Mouse (Mus musculus): ENCODE results near the gene Ddx43.

The Ddx43 gene

GRCm38 (mm10) chr9:78374397-78374796 is 21.2 kb upstream of the Ddx43 start:
- DNase-seq, result no peak

GRCm38 (mm10) chr9:78374885-78375389 is 20.6 kb upstream of the Ddx43 start:
- no peak for DNase-seq

- no peak for DNase-seq
These were observed 20.1 kb upstream of the Ddx43 start for GRCm38 (mm10) chr9:78375486-78375885.

GRCm38 (mm10) chr9:78377546-78377945 is 18.0 kb upstream of the Ddx43 start:
- no peak for DNase-seq

GRCm38 (mm10) chr9:78378113-78378785 is 17.3 kb upstream of the Ddx43 start, which contains the start of gene Ooep:
Ooep (minus strand) TSS chr9:78378725.
- DNase-seq, result no peak

GRCm38 (mm10) chr9:78385893-78386292 is 9.7 kb upstream of the Ddx43 start:
- DNase-seq, result no peak

GRCm38 (mm10) chr9:78386947-78387346 is 8.6 kb upstream of the Ddx43 start:
- no peak for DNase-seq

- DNase-seq, result peak; percentile 82
These were observed 5.6 kb upstream of the Ddx43 start for GRCm38 (mm10) chr9:78389981-78390380.

- DNase-seq, result peak; percentile 28
These were observed 1.8 kb upstream of the Ddx43 start for GRCm38 (mm10) chr9:78393741-78394140.

GRCm38 (mm10) chr9:78394602-78395001 is 975 bp upstream of the Ddx43 start:
- DNase-seq, result peak; percentile 62

- DNase-seq, result no peak
These were observed 340 bp upstream of the Ddx43 start for GRCm38 (mm10) chr9:78395244-78395629.

GRCm38 (mm10) chr9:78396517-78396916 is 940 bp downstream of the Ddx43 start:
- DNase-seq, result no peak

- DNase-seq, result peak; percentile 31
These were observed 5.0 kb downstream of the Ddx43 start for GRCm38 (mm10) chr9:78400570-78400969.

- DNase-seq, result peak; percentile 17
These were observed 6.0 kb downstream of the Ddx43 start for GRCm38 (mm10) chr9:78401596-78401995.

GRCm38 (mm10) chr9:78427362-78427781 is 31.8 kb downstream of the Ddx43 start:
- DNase-seq, result peak; percentile 61

- DNase-seq, result peak; percentile 93
These were observed 32.6 kb downstream of the Ddx43 start for GRCm38 (mm10) chr9:78428185-78428584.

GRCm38 (mm10) chr9:78428870-78429432 is 33.4 kb downstream of the Ddx43 start:
- DNase-seq, result peak; percentile 80

- DNase-seq, result peak; percentile 62
These were observed 34.0 kb downstream of the Ddx43 start for GRCm38 (mm10) chr9:78429551-78429950.

GRCm38 (mm10) chr9:78430486-78430885 is 34.9 kb downstream of the Ddx43 start:
- DNase-seq, result no peak

GRCm38 (mm10) chr9:78432471-78432870 is 36.9 kb downstream of the Ddx43 start:
- no peak for DNase-seq

- DNase-seq, result no peak
These were observed 43.8 kb downstream of the Ddx43 start for GRCm38 (mm10) chr9:78439426-78439825.

- DNase-seq, result no peak
These were observed 46.6 kb downstream of the Ddx43 start for GRCm38 (mm10) chr9:78442237-78442578.

- DNase-seq, result peak; percentile 99
These were observed 47.2 kb downstream of the Ddx43 start, which contains the start of gene Cgas for GRCm38 (mm10) chr9:78442579-78443392. Cgas (minus strand) TSS chr9:78443237.

GRCm38 (mm10) chr9:78447606-78447972 is 52.0 kb downstream of the Ddx43 start:
- no peak for DNase-seq
